Mouse (Mus musculus) fibroblast of lung, adult 2 months (primary cell): ENCODE data around the gene Khsrp.
"Not testable (repeated sequence)": the region's sequence is repeated elsewhere in the genome, so short reads cannot be mapped to it uniquely, and the experiment has no call there.

Experiments
- DNase-seq: peaks from one replicate; pipeline ENCODE4 v3.0.0-alpha.2; 2011; ENCODE audit warnings: low read depth

Khsrp gene

GRCm38 (mm10) chr17:57030931-57031660 is at the start of gene Khsrp:
Gene Khsrp (minus strand): TSS chr17:57031522.
- no peak for DNase-seq

- no peak for DNase-seq
Measured at GRCm38 (mm10) chr17:57079919-57080318, 48.6 kb upstream of the Khsrp start.

- DNase-seq = no peak
Measured at GRCm38 (mm10) chr17:57078336-57078735, 47.0 kb upstream of the Khsrp start, which contains the start of gene Dennd1c. Gene Dennd1c (minus strand): TSS chr17:57078514.

GRCm38 (mm10) chr17:57076916-57077315 is 45.6 kb upstream of the Khsrp start:
- no peak for DNase-seq

GRCm38 (mm10) chr17:57070699-57071098 is 39.4 kb upstream of the Khsrp start:
- no peak for DNase-seq

GRCm38 (mm10) chr17:57070272-57070671 is 39.0 kb upstream of the Khsrp start:
- DNase-seq = no peak

- no peak for DNase-seq
Measured at GRCm38 (mm10) chr17:57066908-57067307, 35.6 kb upstream of the Khsrp start.

- DNase-seq = no peak
Measured at GRCm38 (mm10) chr17:57063031-57063430, 31.7 kb upstream of the Khsrp start.

GRCm38 (mm10) chr17:57062548-57062947 is 31.2 kb upstream of the Khsrp start:
- no peak for DNase-seq

GRCm38 (mm10) chr17:57062011-57062521 is 30.7 kb upstream of the Khsrp start:
- DNase-seq = no peak

GRCm38 (mm10) chr17:57061069-57061468 is 29.7 kb upstream of the Khsrp start:
- no peak for DNase-seq

GRCm38 (mm10) chr17:57060231-57060801 is 29.0 kb upstream of the Khsrp start:
- peak; percentile 74 for DNase-seq

- DNase-seq = no peak
Measured at GRCm38 (mm10) chr17:57059486-57059977, 28.2 kb upstream of the Khsrp start, which contains the start of gene Slc25a23. Gene Slc25a23 (minus strand): TSS chr17:57059863.

GRCm38 (mm10) chr17:57058891-57059485 is 27.7 kb upstream of the Khsrp start, which contains the start of gene Crb3:
Gene Crb3 (plus strand): TSS chr17:57059105.
- no peak for DNase-seq

GRCm38 (mm10) chr17:57056246-57056645 is 24.9 kb upstream of the Khsrp start:
- DNase-seq = no peak

- DNase-seq = not testable (repeated sequence)
Measured at GRCm38 (mm10) chr17:57051679-57052078, 20.4 kb upstream of the Khsrp start.

GRCm38 (mm10) chr17:57048816-57049215 is 17.5 kb upstream of the Khsrp start:
- DNase-seq = no peak

GRCm38 (mm10) chr17:57047406-57047805 is 16.1 kb upstream of the Khsrp start:
- no peak for DNase-seq

- DNase-seq = no peak
Measured at GRCm38 (mm10) chr17:57041554-57041953, 10.2 kb upstream of the Khsrp start, which contains the start of gene Slc25a41. Gene Slc25a41 (minus strand): TSS chr17:57041654.

- DNase-seq = no peak
Measured at GRCm38 (mm10) chr17:57038978-57039377, 7.7 kb upstream of the Khsrp start.

GRCm38 (mm10) chr17:57032854-57033253 is 1.5 kb upstream of the Khsrp start:
- DNase-seq = no peak

- peak; percentile 100 for DNase-seq
Measured at GRCm38 (mm10) chr17:57031661-57032420, 519 bp upstream of the Khsrp start.
